Mouse (Mus musculus): Measurements from ENCODE around the gene Camk1g.

GRCm38 (mm10) chr1:193398728-193399437 lies 28.8 kb upstream of the Camk1g start:
- TF ChIP-seq CTCF (IDR thresholded peaks at IDR 0.05; ENCODE audit: low read depth, low read length) = no peak
- no peak for TF ChIP-seq POLR2A (IDR thresholded peaks at IDR 0.05; ENCODE audit: extremely low read depth, insufficient read depth, low read length)
